Mouse (Mus musculus) ovary, postnatal 10 days (tissue): ENCODE results near the gene Dpy19l2.
"Not testable (repeated sequence)": the region's sequence is repeated elsewhere in the genome, so short reads cannot be mapped to it uniquely, and the experiment has no call there.

Experiments
- DNase-seq: peaks from one replicate; pipeline ENCODE4 v3.0.0; 2022; ENCODE audit warnings: low spot score

The Dpy19l2 gene

GRCm38 (mm10) chr9:24695700-24696404 lies at the start of gene Dpy19l2:
Dpy19l2 (minus strand) TSS chr9:24696293.
- no peak for DNase-seq

GRCm38 (mm10) chr9:24744958-24745357 lies 48.9 kb upstream of the Dpy19l2 start:
- no peak for DNase-seq

DNA sequence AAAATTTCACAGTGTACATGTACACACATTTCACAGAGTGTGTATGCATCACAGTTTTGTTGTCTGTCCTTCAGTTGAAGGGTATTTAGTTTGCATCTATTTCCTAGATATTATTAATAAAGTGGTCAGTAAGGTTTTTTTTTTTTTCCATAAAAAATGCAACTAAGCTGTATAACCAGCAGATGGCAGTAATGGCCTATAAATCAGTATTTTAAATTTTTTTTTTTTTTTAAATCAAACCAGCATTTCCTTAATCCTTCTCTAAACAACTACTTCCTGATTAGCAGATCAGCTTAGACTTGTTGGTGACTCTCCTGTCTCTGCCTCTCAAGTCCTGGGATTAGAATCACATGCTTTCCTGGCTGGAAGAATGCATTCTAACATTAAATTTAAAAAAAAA lies 5.2 kb upstream of the Dpy19l2 start:
- no peak for DNase-seq

GRCm38 (mm10) chr9:24696405-24696778 lies 299 bp upstream of the Dpy19l2 start:
- DNase-seq, result no peak

DNA sequence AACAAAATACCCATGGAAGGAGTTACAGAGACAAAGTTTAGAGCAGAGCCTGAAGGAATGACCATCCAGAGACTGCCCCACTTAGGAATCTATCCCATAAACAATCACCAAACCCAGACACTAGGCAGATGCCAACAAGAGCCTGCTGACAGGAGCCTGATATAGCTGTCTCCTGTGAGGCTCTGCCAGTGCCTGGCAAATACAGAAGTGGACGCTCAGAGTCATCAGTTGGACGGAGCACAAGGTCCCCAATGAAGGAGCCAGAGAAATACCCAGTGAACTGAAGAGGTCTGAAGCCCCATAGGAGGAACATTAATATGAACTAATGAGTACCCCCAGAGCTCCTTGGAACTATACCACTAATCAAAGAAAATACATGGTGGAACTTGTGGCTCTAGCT lies 58.8 kb downstream of the Dpy19l2 start:
- DNase-seq, result not testable (repeated sequence)

- DNase-seq, result no peak
Measured at GRCm38 (mm10) chr9:24624896-24625295, 71.2 kb downstream of the Dpy19l2 start, which contains the start of gene Cypt4. Cypt4 (plus strand) TSS chr9:24625196.

- DNase-seq, result no peak
Measured at GRCm38 (mm10) chr9:24538159-24538558, 157.9 kb downstream of the Dpy19l2 start.

DNA sequence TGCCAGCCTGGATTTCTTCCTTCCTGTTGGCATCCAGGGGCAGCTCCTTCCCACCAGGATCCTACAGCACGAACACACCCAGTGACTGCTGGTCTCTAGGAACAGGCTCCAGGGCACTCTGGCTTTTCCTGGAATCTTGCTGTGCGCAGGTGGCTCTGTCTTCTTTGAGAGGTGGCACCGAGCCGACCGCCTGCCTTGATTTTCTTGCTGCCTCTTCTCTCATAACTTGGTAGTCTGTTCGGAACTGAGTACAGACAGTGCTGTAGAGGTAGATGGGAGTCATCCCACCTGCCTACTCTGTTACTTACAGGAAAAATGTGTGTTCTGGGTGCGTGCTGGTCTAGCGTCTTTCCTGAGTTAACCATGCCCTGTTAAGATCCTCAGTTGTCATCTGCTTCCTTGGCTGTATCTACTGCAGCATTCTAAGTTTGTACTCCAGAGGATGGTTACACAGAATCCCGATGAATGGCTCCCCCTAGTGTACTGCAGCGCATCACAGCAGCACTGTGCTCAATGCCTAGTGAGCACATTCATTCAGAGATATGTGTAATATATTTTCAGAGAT lies 179.4 kb downstream of the Dpy19l2 start:
- DNase-seq, result peak; percentile 17

- DNase-seq, result no peak
Measured at GRCm38 (mm10) chr9:24514078-24514469, 182.0 kb downstream of the Dpy19l2 start.

GRCm38 (mm10) chr9:24513290-24514077 lies 182.6 kb downstream of the Dpy19l2 start:
- DNase-seq, result no peak

DNA sequence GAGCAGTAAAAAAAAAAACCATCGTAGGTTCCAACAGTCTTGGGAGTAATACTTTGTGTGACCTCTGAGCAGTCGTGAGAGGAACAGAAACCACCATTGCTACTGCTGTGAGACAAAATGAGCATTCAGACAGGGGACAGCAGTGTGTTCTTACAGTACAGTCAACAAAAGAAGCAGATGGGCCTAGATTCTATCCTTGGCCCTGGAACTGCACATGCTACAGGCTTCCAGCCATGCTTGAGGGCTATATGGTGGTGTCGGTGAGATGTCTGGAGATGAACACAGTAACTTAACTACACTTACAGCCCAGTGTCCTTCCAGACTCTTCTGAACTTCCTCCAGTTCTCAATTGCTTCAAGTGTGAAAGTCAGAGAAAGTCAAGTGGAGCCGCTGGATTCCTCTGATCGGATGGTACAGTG lies 184.0 kb downstream of the Dpy19l2 start:
- DNase-seq, result no peak

GRCm38 (mm10) chr9:24511371-24512120 lies 184.5 kb downstream of the Dpy19l2 start:
- DNase-seq, result no peak

- DNase-seq, result no peak
Measured at GRCm38 (mm10) chr9:24508880-24509279, 187.2 kb downstream of the Dpy19l2 start.
